Mouse (Mus musculus) bone marrow, adult 2 months (tissue): ENCODE data around the gene Hbp1. TPM values are rescaled to one million over a fixed set of nuclear protein-coding genes. Genes with fewer than 3 reads are reported as not detected.

Source experiments
- H3K27ac ChIP-seq: fragments of 200-500 bp; 2 replicates; pipeline ENCODE4 v1.5.1; 2012; ENCODE audit warnings: low read depth, mild to moderate bottlenecking, control low read depth, inconsistent platforms, low read length; ENCODE audit not compliant: control insufficient read depth, poor library complexity, insufficient read depth
- H3K4me1 ChIP-seq: fragments of 200-500 bp; 2 replicates; pipeline ENCODE4 v1.6.1; 2011; ENCODE audit warnings: low read length; ENCODE audit not compliant: control insufficient read depth, insufficient read depth
- H3K4me3 ChIP-seq: fragments of 200-500 bp; replicated peaks from 2 replicates; pipeline ENCODE3; 2011; ENCODE audit warnings: mild to moderate bottlenecking, low read depth, low read length, control low read depth; ENCODE audit not compliant: control insufficient read depth
- CTCF ChIP-seq: fragments of 200-500 bp; IDR thresholded peaks from 2 replicates; pipeline ENCODE4 v1.5.1; 2011; ENCODE audit warnings: low read length, control low read depth; ENCODE audit not compliant: control insufficient read depth, insufficient read depth
- POLR2A ChIP-seq: fragments of 200-500 bp; IDR thresholded peaks from 2 replicates; pipeline ENCODE4 v1.6.1; 2011; ENCODE audit warnings: low read depth, mild to moderate bottlenecking, control low read depth, low read length, borderline replicate concordance; ENCODE audit not compliant: control insufficient read depth
- WGBS: fragments of 180-500 bp; shearing (Covaris S2); methylation state at CpG from one replicate; pipeline ENCODE4 v1.1.7; 2018; 5-methylcytosine and 5-hydroxymethylcytosine counted together
- polyA plus RNA-seq: library from polyadenylated mRNA; stranded (reverse); fragments of >200 nt; gene quantifications from 2 replicates; pipeline ENCODE4 v1.2.4, GENCODE M21; 2011; ENCODE audit warnings: low replicate concordance; ENCODE audit not compliant: missing spikeins, insufficient read depth, insufficient read length

Hbp1 gene
- polyA plus RNA-seq, 1 experiment = 40.0 TPM

DNA sequence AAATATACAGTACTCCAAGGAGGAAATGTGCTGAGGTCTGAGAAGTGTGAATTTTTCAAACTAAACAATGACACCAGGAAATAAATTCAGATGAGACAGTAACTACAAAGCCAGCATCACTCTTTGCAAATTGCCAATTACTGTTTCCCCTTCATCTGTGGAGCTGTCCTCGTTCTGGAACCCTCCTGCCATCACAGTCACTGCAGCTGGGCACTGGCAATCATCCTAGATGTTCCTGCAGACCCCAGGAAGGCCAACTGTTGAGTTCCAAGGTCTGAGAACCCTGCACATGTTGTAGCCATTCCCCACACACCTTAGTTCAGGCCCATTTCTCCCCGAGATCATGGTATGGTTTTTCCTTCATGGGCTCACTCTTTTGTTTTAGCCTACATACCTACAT lies 33.9 kb upstream of the Hbp1 start:
- H3K27ac ChIP-seq = 0 out of 2 replicates have a peak overlapping the region, but pooled peaks have one; percentile 22
- no peak overlapping the region for H3K4me3 ChIP-seq
- 42% methylated on average over 2 of the region's 2 CpGs for WGBS
- TF ChIP-seq CTCF (no peak), POLR2A (no peak)
- H3K4me1 ChIP-seq = peaks cover 2% of the 10 kb centered on the region

- no peak overlapping the region for H3K27ac ChIP-seq
- TF ChIP-seq CTCF = no peak
- H3K4me3 ChIP-seq = no peak overlapping the region
- 93% methylated on average over 6 of the region's 6 CpGs for WGBS
- peaks cover 2% of the 10 kb centered on the region for H3K4me1 ChIP-seq
Measured at GRCm38 (mm10) chr12:31983769-31984168, 33.4 kb upstream of the Hbp1 start.

DNA sequence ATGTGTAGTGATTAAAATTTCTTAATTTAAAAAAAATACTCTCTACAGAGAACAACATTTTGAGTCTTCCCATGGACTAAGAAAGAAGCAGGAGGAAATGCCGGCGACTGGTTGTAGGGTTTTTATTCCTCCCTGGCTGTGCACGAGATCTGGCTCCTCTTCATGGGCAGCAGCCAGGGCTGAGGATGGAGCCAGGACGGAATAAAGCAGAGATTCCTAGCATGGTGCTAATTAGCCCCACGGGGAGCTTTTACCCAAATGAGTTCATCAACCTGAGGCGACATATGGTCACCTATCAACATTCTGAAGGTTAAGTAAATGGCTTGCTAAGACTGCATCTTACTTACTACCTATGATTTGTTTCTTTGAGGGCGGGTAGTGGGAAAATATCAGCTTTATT lies 32.9 kb upstream of the Hbp1 start:
- TF ChIP-seq CTCF (no peak), POLR2A (no peak)
- Histone ChIP-seq H3K4me1 (peaks cover 2% of the 10 kb centered on the region), H3K4me3 (no peak overlapping the region), H3K27ac (no peak overlapping the region)
- 92% methylated on average over 7 of the region's 7 CpGs for WGBS

DNA sequence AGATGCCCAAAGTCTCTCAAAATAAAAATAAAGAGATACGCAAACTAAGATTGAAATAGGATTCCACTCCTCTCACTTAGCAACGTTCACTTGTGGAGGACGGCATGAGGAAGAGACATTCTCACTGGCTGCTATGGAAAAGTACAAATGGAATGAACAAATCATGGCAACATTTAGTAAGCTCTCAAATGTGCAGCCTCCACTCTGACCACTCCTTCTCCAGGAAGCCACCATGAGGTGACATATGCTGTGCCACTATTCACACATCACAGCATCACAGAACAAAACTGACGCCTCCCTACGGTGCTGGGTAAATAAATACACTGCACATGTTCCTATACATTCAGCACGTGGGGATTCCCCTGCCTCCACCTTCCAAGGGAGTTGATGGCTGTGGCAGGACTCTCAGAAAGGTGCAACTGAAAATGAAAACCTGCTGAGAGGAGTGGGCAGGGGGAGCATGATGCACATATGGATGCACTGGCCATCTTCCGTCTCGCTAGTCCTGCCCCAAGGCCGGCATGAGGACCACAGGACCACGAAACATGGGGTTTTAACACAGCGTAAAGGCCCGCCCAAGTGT lies 27.4 kb upstream of the Hbp1 start:
- 89% methylated on average over 12 of the region's 12 CpGs for WGBS
- H3K27ac ChIP-seq = no peak overlapping the region
- no peak overlapping the region for H3K4me3 ChIP-seq
- TF ChIP-seq POLR2A = no peak
- no peak for TF ChIP-seq CTCF
- peaks cover 4% of the 10 kb centered on the region; the same call in 1 of the 2 replicates for H3K4me1 ChIP-seq

DNA sequence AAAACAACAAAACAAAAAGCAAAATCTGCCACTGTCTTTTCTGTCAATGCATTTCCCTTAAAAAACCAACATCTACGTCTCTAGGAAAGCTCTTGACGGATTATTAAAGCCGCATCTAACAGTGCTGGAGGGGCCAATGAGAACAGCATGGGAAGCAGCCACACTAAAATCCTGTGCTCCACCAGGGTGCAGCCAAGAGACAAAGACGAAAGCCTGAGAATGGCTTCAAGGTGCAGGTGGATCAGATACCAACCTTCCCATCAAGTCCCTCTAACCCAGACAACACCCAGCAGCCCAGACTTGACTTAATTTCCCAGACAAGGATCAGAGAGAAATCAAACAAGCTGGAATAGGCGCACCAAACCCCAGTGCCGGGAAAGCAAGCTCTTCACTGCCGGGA lies 26.2 kb upstream of the Hbp1 start:
- Histone ChIP-seq H3K4me3 (no peak overlapping the region), H3K4me1 (peaks cover 4% of the 10 kb centered on the region; the same call in 1 of the 2 replicates), H3K27ac (no peak overlapping the region)
- TF ChIP-seq CTCF (peak; percentile 59), POLR2A (no peak)
- 62% methylated on average over 7 of the region's 7 CpGs for WGBS

DNA sequence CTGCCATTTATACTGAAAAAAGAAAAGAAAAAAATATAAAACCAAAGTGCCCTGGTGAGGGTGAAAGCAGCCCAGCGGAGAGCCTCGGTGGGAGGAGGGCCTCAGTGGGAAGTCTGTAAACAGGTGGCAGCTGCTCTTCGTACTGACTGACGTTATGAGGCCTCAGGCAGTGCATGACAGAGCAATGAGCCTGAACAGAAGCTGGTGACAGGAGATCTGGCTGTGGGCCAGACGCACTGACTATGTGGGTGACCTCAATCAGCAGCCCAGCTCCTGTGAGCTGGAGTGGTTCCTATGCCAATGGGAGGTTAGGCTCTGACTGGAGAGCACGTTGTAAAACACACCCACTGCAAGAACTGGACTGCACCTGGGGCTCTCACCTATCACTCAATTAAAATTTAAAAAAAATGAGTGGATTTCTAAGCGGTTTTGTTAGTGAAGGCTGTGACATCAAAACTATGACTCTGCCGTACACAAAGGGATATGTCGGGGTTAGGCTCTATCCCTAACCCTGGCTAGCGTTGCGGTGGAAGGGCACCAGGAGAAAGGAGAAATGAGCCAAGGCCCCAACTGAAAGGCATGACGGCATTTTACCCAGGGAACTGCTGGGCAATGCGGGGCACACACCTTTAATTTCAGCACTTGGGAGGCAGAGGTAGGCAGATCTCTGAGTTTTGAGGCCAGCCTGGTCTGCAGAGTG lies 23.3 kb upstream of the Hbp1 start:
- H3K4me3 ChIP-seq = peak overlapping the region; percentile 9
- H3K4me1 ChIP-seq = peaks cover 4% of the 10 kb centered on the region; the same call in 1 of the 2 replicates
- WGBS = 39% methylated on average over 13 of the region's 13 CpGs
- peak overlapping the region; percentile 93 for H3K27ac ChIP-seq
- no peak for TF ChIP-seq POLR2A
- TF ChIP-seq CTCF = no peak

- TF ChIP-seq POLR2A (no peak), CTCF (no peak)
- WGBS = 91% methylated on average over 8 of the region's 8 CpGs
- no peak overlapping the region for H3K27ac ChIP-seq
- H3K4me1 ChIP-seq = peaks cover 6% of the 10 kb centered on the region; the same call in 1 of the 2 replicates
- no peak overlapping the region for H3K4me3 ChIP-seq
Measured at GRCm38 (mm10) chr12:31971547-31971946, 21.2 kb upstream of the Hbp1 start.

DNA sequence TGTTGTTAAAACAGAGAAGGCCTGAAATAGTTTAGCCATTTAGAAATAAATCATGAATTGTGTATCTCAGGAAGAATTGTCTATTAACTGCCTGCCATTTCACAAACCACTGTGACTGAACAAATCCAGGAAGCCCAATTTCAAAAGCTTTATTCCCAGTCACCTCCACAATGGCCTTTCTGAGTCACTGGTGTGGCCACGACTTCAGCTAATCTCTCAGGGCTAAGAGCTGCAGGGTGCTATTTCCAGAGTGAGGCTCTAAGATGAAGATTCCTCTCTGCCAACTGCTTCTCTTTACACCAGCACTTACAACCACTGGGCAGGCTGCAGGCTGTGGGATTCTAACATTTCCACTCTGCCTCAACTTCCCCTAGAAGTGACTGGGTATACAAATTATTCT lies 18.8 kb upstream of the Hbp1 start:
- H3K4me3 ChIP-seq = no peak overlapping the region
- TF ChIP-seq POLR2A (no peak), CTCF (no peak)
- WGBS = 33% methylated on average over 1 of the region's 1 CpGs
- peaks cover 4% of the 10 kb centered on the region; the same call in 1 of the 2 replicates for H3K4me1 ChIP-seq
- no peak overlapping the region for H3K27ac ChIP-seq
